21 mouse cellular contexts compared by ENCODE assay signal in the genomic region with DNA sequence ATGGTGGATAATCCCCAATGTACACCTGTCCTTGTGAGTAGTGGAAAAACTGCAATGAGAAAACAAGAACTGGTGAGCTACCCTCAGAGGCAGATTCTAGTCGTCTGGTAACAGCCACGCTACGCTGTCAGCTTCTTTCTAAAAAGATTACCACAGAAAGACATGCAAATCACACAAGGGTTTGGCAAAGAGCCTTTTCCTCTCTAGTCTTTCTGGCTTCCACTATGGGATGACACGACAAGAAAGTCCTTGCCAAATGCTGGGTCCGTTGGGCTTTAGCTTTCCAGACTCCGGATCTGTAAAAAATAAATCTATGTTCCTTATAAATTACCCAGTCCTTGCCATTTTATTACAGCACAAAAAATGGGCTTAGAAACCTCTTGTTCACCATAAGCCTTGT. TPM values are rescaled to one million over a fixed set of nuclear protein-coding genes. Genes with fewer than 3 reads are reported as not detected.
A peak's percentile ranks its signal among the peaks of the same experiment; 100 is the strongest.
DNase-seq lines count a peak whose midpoint lies in the region; ATAC-seq lines count a peak whose summit lies in the region.
"Had no signal": no experiment of that assay in that cellular context is flagged by ENCODE, and none has a peak within 500 bp of the region (broad histone marks: within the 10 kb centered on the region; RNA-seq: fewer than 3 reads in every experiment).

No protein-coding gene starts in this region.

- H3K4me3 ChIP-seq in heart, embryonic 12.5 days = no peak overlapping the region
- H3K4me3 ChIP-seq in lung, embryonic 16.5 days (ENCODE audit: low read length) = no peak overlapping the region
- H3K4me3 ChIP-seq: embryonic facial prominence, embryonic 12.5 days; limb, embryonic 12.5 days; megakaryocyte, embryonic 14.5 days; neural tube, embryonic 13.5 days had no signal

- H3K4me1 ChIP-seq in heart, embryonic 12.5 days (replicated peaks) = peaks cover 33% of the 10 kb centered on the region
- H3K4me1 ChIP-seq in lung, embryonic 16.5 days (replicated peaks; ENCODE audit: control insufficient read depth, insufficient read depth, low read length) = peaks cover 23% of the 10 kb centered on the region

- DNase-seq in cerebellum, postnatal 10 days = peak; percentile 34 to 49
- DNase-seq in cerebellum, postnatal 4 days (ENCODE audit: low spot score in 2 of 2) = no peak
- DNase-seq in heart, adult 18-20 months = peak; percentile 53 to 55
- DNase-seq in lung, adult 18-20 months = no peak
- peak; percentile 60 for DNase-seq in brain, adult 2 months (ENCODE audit: low read depth, low spot score)
- DNase-seq: adrenal gland, adult 2 months; kidney, adult 2 months; kidney, postnatal 14 days; layer of hippocampus, adult 9-11 months; right cerebral cortex, postnatal 14 days; thymus, postnatal 4 days had no signal

- ATAC-seq in heart, embryonic 12.5 days (ENCODE audit: insufficient number of reproducible peaks, low FRiP score) = no peak
- no peak for ATAC-seq in lung, embryonic 16.5 days (ENCODE audit: low read depth)
- no peak for ATAC-seq in megakaryocyte, adult 5-6 weeks (ENCODE audit: poor library complexity, severe bottlenecking)

- H3K27ac ChIP-seq in heart, embryonic 12.5 days (ENCODE audit: poor library complexity, severe bottlenecking) = no peak overlapping the region
- 0 out of 2 replicates have a peak overlapping the region, but pooled peaks have one; percentile 10 for H3K27ac ChIP-seq in lung, embryonic 16.5 days (ENCODE audit: low read length)
- H3K27ac ChIP-seq: embryonic facial prominence, embryonic 12.5 days; limb, embryonic 12.5 days; liver, embryonic 14.5 days; neural tube, embryonic 13.5 days; stomach, postnatal 0 days had no signal

- no peak overlapping the region for H3K9ac ChIP-seq in heart, embryonic 12.5 days
- H3K9ac ChIP-seq in lung, embryonic 16.5 days (ENCODE audit: low read length) = no peak overlapping the region
- H3K9ac ChIP-seq: embryonic facial prominence, embryonic 12.5 days; limb, embryonic 12.5 days; liver, embryonic 14.5 days; neural tube, embryonic 13.5 days had no signal

- no peaks in the 10 kb centered on the region for H3K27me3 ChIP-seq in heart, embryonic 12.5 days (replicated peaks)
- no peaks in the 10 kb centered on the region for H3K27me3 ChIP-seq in lung, embryonic 16.5 days (ENCODE audit: control insufficient read depth, insufficient read depth, low read depth, low read length)
- H3K27me3 ChIP-seq: embryonic facial prominence, embryonic 12.5 days; limb, embryonic 12.5 days; neural tube, embryonic 13.5 days had no signal

- H3K36me3 ChIP-seq in heart, embryonic 12.5 days = peaks cover 59% of the 10 kb centered on the region
- peaks cover 39% of the 10 kb centered on the region for H3K36me3 ChIP-seq in lung, embryonic 16.5 days (ENCODE audit: control insufficient read depth, insufficient read depth, low read length)

- no peak overlapping the region for H3K4me2 ChIP-seq in heart, embryonic 12.5 days
- no peak overlapping the region for H3K4me2 ChIP-seq in lung, embryonic 16.5 days (ENCODE audit: low read depth, low read length)
- H3K4me2 ChIP-seq: embryonic facial prominence, embryonic 12.5 days; limb, embryonic 12.5 days; neural tube, embryonic 13.5 days had no signal

- no peaks in the 10 kb centered on the region for H3K9me3 ChIP-seq in heart, embryonic 12.5 days (replicated peaks)
- H3K9me3 ChIP-seq in lung, embryonic 16.5 days (ENCODE audit: control insufficient read depth, low read length) = no peaks in the 10 kb centered on the region
- H3K9me3 ChIP-seq: embryonic facial prominence, embryonic 12.5 days; limb, embryonic 12.5 days; megakaryocyte, embryonic 14.5 days; neural tube, embryonic 13.5 days had no signal

- WGBS in heart, embryonic 12.5 days = 80% methylated on average over 6 of the region's 6 CpGs
- 60% methylated on average over 6 of the region's 6 CpGs for WGBS in lung, embryonic 16.5 days

RNA-seq across cellular contexts. Expression of a gene that starts 28.6 kb away (rescaled TPM):
- total RNA-seq in heart, adult 18-20 months (2021) = 10 to 100 TPM; 12.8 to 13.2 TPM
- 126 and 135 TPM in 2 replicates for polyA plus RNA-seq in heart, embryonic 12.5 days (2016; fragmentation: Nextera tagmentation; extraction: Ambion mirVana)
- polyA plus RNA-seq in lung, embryonic 16.5 days (2015; fragmentation: Nextera tagmentation; extraction: Ambion mirVana) = 176 and 183 TPM in 2 replicates
- total RNA-seq in megakaryocyte, adult 5-6 weeks (2015) = 1.3 and 2.1 TPM in 2 replicates
- total RNA-seq in megakaryocyte, adult 5-6 weeks (2017) = 0.22 and 3.1 TPM in 2 replicates
- total RNA-seq: monocyte, adult 5-6 weeks had no signal

Comparison
In these comparisons a context has a peak if more than half of its experiments do, and no peak if none do; other contexts are left out.
1. DNase-seq: peak in cerebellum, postnatal 10 days (2 of 2), heart, adult 18-20 months (2 of 2) and brain, adult 2 months (single experiment); none in cerebellum, postnatal 4 days (0 of 2) and lung, adult 18-20 months (0 of 2).